Mouse (Mus musculus) urinary bladder, postnatal 4 days (tissue): ENCODE measurements at regions not wholly inside any gene's neighbourhood (a gene's known extent, or its start where the extent isn't known, plus 50 kb on each side); places are given as distances from the start of the nearest gene placed in this dataset.

Source experiments
- DNase-seq, 2 experiments: peaks; one replicate each; pipeline ENCODE4 v3.0.0; 2021 to 2022; ENCODE audit warnings: low spot score in 2 of 2

DNA sequence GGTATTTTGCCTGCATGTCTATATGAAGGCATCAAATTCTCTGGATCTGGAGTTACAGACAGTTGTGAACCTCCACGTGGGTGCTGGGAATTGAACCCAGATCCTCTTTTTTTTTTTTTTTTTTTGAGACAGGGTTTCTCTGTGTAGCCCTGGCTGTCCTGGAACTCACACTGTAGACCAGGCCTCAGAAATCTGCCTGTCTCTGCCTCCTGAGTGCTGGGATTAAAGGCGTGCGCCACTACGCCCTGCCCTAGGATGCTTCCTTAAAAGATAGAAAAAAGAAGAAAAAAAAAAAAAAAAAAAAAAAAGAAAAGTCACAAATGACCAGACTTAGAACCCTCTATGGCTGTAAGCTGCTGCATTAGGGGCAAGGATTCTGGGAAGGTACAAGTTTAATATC, 111.6 kb downstream of the Sox2 start:
- no peak for DNase-seq

DNA sequence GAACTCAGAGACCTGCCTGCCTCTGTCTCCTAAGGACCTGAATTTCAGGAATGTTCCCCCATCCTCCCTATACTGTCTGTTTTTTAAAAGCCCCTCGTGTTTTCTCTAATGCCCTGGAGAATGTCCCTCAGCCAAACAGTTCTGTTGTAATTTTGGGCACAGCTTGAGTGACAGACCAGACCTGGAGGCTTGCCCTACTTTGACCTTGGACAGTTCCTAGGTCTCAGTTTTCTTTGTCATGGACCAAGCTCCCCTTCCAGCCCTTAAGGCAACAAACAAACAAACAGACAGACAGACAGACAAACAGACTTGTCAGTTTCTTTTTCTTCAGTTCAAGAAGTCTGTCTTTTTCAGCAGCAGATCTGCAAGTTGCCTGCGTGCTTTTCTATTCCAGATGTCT, 114.4 kb downstream of the Sox2 start:
- no peak for DNase-seq

DNA sequence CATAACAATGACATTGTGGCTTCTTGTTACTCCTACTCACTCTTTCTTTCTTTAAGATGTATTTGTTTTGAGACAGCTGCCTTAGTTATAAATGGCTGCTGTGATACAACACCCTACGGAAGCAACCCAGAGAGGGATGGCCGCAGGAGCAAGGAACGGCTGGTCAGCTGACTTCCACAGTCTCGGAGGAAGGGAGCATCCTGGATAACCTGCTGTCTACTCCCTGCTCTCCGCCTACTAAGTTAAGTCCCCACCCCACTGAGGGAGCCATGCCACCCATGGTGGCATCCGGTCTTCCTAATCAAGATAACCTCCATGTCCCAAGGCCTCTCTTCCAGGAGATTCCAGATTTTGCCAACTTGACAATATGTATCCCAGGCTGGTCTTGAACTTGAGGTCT, 114.9 kb downstream of the Sox2 start:
- no peak for DNase-seq

DNA sequence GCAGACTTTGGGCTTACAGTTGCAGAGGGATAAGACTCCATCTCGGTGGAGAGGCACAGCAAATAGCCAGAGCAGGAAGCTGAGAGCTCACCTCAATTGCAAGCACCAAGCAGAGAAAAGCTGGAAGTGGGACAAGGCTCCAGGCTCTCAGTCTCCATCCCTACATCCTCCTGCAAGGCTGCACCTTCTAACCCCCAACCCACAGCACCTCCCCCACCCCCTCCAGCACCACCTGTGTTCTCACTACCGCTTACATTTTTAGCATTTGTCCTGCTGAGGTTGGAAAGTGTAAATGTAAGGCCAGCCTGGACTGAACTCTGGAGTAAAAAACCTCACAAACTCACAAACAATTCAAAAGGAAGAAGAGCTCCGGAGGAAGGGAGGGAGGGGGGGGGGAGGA, 119.6 kb downstream of the Sox2 start:
- no peak for DNase-seq

DNA sequence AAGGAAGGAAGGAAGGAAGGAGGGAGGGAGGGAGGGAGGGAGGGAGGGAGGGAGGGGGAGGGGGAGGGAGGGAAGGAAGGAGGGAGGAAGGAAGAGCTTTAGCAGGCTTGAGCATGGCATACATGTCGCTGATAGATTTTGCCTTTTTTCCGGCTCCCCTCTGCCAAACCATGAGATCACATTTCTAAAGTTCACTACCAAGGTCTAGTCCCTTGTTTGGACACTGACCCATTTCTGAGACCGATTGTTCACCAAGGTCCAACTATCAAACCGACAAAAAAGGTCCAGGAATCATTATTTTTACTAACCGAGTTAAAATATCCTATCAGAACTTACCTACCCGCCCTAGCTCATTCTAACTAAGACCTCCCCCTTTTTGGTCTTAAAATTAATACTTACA, 120.1 kb downstream of the Sox2 start:
- no peak for DNase-seq

DNA sequence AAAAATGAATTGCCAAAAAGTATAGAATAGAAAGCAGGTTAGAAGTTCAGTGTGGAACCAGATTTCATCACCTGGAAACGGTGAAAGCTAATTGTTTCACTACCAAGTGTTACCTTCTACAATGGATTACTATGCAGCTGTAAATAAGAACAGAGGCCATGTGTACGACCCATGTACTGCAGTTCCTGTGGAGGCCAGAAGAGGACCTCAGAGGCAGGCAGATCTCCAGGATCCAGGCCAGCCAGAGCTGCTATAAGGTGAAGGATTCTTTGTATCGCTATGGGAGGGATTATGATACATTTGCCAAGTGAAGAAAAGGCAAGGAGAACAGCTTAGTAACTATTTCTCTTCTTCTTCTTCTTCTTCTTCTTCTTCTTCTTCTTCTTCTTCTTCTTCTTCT, 121.8 kb downstream of the Sox2 start:
- no peak for DNase-seq

DNA sequence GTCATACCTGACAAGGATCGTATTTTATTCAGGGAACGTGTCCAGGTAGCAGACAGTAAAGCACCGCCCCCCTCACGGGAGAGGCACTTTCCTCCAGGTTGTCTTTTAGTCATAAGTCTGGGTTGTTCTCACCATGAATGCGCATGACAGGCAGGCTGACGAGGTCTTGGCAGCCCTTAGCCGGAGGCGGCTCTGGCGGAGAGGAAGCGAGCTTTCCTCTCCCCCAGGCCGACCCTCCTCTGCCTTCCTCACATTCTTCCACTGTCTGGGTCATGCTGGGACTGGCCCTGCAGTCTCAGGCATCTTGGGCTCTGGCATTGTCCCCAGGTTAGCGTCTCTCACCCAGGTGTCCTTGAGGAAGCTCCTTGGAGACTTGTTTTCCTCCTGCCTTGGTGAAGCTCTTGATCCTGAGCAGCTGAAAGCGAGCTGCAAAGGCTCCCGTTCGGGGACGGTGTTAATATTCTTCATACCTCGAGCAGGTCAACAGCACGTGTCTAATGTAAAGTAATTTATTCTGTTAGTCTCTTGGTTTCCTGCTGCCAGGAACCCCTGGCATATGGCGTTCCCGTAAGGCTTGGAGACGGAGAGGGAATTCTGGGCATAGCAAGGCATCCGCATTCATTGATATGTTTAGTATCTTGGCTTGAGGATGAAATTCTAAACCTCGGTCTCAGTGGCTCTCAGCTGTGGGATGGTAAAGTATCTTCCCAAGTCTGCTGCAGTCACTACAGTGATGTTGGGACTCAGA, 123.6 kb downstream of the Sox2 start:
- DNase-seq = peak in 1 of 2 experiments; percentile 38

DNA sequence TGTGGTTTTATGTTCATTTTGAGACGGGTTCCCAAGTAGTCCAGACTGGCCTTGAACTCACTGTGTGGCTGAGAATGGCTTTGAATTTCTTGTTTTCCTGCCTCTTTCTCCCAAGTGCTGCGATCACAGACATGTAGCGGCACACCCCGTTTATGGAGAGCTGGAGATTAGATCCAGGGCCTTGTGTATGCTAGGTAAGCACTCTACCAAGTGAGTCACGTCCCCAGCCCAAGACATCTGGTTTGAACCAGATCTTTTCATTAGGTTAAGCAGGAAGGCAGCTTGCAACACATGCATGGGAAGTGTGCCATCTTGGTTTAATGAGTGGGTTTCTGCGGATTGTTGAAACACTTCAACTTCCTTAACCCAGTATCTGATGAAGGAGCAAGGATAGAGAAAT, 131.6 kb downstream of the Sox2 start:
- no peak for DNase-seq

DNA sequence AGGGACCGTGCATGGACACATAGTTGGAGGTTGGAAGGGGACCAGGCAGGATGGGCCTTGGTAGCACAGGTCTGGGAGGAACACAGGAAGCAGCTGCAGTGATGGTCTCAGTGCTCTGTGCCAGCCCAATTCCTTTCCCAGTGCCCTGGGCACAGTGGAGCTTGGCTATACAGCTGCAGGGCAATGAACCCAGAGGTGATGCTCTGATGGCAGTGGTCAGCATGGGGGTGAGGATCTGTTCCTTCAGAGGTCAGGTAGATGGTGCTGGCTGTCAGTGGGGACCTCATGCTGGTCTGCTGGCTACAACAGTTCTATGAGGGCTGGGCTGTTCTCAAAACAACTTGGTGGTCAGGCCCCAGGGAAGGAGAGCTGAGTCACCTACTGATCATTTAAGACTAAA, 133.2 kb downstream of the Sox2 start:
- DNase-seq = no peak

DNA sequence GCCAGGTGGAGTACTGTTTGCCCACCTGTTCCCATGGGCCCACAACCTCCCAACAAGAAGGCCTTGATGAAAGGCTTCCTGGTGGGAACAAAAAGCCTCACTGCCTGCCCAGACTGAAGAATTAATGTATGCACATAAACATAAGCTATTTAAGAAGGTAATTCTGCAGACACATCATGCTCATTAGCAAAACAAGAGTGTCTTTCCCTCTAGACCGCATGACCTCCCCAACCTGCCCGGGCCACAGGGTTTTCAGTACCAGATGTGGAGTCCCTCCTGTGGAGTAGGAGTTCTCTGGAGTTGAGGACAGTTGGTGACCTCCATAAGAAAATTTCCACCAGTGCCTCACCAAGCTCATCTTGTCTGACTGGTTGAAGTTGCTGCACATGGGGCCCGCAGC, 137.0 kb downstream of the Sox2 start:
- no peak for DNase-seq

DNA sequence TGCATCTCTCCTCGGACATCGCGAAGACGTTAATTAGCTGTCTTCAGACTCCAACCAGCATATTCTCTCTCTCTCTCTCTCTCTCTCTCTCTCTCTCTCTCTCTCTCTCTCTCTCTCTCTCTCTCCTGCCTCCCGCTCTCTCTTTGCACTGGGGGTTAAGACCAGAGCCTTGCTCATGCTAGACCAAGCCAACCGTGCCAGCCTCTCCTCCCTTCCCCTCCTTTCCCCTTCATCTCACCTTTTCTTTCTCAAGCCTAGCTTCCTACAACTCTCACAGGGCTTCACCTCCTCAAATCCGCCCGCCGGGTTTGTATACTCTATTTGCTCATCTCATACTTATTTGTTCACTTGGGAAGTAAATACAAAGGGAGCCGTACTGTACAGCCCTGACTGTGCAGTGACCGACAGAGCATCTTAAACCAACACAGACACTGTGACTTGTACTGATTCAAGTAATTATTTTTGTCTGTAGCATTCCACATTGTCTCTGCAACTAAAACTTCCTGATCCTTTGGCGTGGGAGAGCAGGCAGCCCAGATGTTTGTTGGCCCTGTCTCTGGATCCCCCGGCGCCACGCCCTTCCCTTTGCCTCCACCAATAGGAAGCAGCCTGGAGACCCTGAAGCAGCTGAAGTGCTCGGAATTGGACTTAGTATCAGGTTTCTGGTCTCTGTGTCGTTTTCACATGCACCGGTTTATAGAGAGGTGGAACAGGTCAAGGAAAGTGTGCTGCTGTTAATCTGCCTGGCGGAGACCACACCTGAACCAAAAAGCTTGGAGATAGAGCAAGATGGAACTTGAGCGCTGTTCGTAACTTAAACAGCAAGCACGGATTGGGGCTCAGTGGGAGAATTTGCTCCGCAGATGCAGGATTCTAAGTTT, 145.1 kb downstream of the Sox2 start:
- peak in 1 of 2 experiments; percentile 52 for DNase-seq

DNA sequence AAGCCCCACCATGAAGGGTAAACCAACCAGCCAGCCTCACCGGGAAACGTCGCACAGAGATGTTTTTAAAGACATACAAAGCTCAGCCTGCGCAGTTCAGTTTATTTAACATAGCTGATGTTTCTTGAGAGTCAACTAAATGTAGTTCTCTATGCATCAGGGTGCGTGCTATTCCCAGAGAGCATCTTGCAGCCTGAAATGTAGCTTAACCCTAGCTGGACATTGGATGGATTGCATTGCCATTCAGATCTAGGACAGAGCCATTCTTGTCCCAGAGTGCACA, 145.7 kb downstream of the Sox2 start:
- no peak for DNase-seq

DNA sequence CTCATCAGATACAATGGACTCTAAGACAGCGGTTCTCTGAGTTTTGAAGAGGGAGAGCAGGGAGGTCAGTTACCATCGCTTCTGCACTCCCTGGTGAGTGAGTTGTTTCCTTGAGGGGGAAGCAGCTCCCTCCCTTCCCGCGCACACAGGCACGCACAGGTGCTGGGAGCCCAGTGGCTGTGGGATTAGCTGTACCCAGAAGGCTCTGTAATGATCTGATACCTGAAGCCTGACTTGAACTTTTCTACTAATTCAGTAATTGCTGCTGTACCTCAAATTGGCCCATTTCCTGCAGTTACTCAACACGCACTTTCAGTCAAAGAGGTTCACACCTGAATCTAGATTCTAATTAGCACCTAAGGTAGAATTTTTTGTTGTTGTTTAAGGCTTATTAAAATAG, 158.6 kb downstream of the Sox2 start:
- DNase-seq = no peak

DNA sequence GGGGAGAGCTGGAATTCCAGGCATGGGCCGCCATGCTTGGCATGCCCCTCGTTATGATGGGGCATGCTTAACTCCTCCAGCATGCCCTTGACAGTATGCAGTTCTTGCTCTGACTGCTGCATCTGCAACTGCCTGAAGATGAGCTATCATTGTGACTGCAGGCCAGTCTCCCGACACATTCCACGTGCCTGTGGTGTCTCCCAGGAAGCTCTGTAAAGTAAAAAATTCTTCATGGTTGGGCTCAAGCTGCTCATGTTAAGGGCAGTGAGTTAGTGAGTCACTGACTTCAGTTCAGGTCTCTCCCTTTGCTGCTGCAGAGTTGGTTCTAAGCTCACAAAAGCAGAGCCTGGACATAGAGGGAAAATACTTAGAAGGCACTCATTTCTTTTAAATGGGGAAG, 161.5 kb downstream of the Sox2 start:
- DNase-seq = no peak

DNA sequence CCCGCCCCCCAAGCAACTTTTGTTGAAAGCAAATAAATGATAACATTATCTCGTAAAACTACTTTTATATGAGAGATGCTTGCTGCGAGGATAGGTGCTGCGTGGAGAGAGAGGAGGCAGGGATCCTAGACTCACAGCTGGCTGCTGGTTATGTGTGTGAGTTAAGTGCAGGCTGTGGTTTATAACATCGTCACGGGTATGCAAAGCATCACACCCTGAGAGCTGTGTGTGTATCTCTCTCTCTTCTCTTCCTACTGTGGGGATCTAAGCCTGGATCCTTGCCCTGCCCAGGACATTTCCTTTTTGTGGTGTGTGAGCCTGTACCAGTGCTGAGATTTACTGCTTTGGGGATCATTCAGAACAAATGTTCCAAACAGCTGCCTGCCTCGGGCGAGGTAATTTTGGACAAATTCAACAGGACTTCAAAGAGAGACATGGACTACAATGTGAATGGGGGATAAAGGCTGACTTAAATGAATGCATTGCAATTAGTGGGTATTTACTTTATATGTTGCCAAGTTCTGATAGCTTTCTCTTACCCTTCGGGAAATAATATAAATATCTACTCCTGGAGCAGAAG, 162.9 kb downstream of the Sox2 start:
- no peak for DNase-seq

DNA sequence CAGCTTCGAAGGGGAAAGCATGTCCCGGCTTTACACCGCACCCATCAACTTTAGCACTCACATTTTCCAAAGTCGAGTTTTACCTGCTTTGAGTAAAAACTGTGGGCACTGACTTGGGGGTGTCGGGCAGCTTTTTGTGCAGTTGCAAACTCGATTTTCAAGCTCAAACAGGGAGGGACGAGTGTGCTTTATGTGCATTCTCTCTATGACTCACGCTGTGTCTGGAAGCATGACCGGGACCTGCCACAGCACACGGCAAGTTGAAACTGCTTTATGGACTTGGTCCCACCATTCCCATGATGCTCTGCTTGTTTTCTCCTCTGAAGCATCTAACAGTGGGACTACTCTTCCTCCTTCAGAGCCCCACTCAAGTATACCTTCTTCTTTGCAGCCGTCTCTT, 174.8 kb downstream of the Sox2 start:
- DNase-seq = no peak

DNA sequence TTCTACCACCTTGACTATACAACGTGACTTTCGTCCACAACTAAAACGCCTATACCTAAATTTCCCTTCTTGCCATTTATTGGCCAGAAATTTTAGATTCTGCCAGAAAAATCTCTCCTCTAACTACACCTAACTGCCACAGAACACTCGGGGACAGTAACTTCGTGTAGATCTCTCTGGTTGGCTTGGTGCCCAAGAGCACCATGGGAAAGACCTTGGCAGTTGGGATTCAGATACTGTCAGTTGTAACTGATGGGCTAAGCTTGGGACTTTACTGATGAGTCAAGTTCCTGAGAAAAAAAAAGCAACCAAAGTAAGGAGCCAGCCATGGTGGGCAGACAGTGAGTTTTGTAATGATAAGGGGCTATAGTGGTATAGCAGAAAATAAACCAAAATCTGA, 176.2 kb downstream of the Sox2 start:
- DNase-seq = no peak

DNA sequence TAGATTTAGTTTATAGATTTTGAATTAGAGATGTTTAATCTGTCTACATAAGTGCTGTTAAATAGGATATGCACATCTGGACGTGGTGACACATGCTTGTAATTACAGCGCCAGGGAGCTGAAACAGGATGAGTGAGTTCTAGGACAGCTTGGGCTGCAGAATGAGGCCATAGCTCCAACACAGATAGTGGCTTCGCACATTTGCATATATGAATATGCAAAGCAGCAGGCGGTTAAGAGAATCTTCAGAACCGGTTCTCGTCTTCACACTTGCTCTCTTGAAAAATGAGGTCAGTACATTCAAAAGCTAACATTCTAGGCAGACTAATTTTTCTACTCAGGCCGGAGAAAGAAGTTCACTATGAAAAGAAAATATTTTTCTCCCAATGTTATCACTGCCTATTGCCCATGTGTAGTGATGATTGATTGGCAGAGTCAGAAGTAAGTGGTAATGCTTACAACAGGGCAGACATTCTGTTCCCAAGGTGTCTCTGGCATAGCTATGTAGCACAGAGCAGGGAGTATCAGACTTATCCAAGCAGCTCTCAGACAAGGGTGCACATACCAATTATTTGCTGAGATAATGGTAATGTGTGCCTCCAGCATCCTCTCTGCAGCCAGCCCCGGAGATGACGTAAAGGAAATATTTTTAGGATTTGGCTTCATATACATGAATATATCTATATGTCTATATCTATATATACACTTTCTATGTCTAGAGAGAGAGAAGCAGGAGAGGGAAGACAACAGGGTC, 178.4 kb downstream of the Sox2 start:
- DNase-seq = no peak

DNA sequence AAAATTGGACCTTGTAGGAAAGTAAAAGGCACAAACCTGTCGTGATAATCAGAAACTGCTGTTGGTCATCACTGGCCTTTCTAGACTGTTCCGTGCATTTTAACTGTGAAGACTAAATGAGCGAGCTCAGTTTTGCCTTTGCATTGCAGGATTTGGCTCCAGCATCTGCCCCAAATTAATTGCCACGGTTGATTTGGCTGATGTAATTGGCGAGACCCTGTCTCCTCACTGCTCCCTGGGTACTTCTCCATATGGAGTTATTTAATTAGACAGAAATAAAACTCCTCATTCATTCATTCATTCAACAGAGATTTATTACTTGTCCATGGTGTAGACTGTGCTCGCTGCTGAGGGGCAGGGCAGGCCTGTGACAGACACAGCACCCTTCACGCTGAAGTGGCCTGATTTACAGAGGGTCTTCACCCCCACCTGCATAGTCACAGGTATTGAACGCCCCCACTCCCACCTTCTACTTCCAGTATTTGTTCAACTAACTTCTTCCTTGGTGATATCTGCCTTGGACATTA, 186.6 kb downstream of the Sox2 start:
- no peak for DNase-seq

DNA sequence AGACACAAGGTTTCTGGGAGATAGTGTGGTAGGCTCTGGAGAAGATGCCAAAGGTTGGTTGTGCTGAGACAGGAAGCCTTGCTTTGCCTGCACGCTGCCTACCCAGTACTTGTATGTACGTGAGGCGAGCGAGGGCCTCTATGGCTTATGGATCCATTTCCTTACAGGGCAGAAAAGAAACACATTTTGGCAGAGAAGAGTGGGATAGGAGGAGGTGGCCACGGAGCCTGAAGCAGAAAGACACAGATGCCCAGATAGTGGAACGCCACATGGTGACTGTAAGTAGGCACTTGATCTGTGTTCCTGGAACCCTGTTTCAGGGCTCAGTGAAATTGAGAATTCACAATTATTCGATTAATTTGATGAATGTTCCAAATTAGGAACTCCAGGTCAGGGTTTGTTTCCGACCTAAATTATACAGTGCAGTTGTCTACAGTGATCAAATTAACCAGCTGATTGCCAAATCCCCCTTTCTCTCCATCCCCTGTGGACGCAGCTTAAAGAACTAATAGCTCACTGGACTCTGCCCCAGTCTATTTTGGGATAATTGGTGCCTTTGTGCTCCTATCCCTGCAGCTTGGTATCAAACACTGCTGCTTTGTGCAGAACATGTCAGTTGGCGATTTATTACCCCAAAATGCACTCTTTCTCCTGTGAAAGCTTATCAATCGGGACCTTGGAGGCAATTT, 187.6 kb downstream of the Sox2 start:
- no peak for DNase-seq

DNA sequence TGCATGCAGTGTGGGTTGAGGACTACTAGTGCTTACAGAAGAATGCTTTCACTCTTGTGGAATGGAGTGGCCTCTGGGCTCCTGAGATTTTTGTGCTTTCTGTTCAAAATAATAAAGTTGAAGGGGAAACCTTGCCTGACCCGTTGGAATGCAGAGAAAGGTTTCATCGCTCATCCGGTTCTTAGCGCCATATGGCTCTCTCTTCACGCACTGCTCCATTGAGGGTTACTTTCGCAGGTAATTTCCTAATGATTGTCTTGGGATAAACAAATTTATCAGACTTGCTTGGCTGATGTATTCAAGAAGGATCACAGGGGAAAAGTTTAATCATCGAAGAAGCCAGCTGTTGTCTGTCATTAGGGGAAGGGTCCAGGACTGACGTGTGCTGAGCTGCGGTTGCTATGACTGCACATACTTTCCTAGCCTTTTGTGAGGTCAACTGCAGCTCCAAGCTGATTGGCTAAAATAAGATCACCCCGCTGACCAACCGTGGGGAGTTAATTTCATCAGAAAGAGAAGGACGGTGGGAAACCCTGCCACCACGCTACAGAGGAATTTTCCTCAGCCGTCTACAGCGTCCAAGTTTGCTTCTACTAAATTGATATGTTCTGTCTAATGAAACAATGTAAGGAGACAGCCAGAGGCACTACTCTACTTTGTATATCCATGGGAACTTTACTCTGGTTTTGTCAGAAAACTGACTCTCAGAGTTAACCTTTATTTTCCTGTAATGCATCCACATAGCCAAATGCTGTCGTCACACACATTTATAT, 210.9 kb downstream of the Sox2 start:
- DNase-seq = no peak
